Mouse (Mus musculus) left cerebral cortex, adult 18-20 months (tissue): ENCODE data around the gene Trim3. TPM values are rescaled to one million over a fixed set of nuclear protein-coding genes. Genes with fewer than 3 reads are reported as not detected.
A peak's percentile ranks its signal among the peaks of the same experiment; 100 is the strongest.

Experiments
- DNase-seq, 2 experiments: peaks; one replicate each; pipeline ENCODE4 v3.0.0; 2021 to 2022; ENCODE audit warnings: low spot score in 2 of 2, mixed read lengths in 1 of 2
- total RNA-seq, 2 experiments: library from RNA; stranded (reverse); gene quantifications; 2 replicates each; pipeline ENCODE4 v1.2.3; 2021

Gene Trim3
- total RNA-seq, 2 experiments from 2014 or later, result 150 to 157 TPM

DNA sequence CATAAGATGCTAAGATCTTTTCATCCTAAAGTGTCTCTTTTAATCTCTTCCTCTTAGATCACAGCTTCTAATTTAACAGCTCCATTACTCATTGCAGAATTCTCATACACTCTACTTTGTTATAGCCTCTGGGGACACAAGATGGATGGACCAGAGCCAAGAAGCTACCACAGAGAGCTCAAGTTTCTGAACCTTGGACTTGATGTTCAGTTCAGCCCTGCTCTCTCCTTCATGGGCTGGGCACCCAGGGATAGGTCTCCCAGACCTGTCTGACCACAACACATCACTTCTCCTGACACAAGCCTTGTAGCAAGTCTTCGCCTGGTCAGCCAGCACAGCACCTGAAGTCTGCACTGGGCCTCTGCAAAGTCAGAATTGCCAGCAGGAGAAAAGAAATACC, 19.0 kb downstream of the Trim3 start:
- DNase-seq, result no peak

DNA sequence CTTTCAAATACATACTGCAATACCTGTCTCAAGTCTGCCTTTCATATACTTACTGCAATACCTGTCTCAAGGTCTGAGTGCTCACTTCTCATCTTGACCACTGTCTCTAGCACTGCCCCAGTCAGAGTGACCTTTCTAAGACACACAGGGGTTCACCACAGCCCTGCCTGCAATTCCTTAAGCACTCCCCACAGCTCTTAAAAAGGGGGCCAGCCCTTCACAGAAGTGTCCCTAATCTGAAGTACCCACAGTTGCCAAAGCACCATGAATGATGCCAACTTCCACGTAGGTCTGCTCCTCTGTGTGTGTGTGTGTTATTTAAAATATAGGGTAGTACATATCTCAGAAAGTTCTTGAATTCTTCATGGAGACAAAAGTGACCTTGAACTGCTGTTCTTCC, 21.6 kb downstream of the Trim3 start:
- DNase-seq, result no peak

DNA sequence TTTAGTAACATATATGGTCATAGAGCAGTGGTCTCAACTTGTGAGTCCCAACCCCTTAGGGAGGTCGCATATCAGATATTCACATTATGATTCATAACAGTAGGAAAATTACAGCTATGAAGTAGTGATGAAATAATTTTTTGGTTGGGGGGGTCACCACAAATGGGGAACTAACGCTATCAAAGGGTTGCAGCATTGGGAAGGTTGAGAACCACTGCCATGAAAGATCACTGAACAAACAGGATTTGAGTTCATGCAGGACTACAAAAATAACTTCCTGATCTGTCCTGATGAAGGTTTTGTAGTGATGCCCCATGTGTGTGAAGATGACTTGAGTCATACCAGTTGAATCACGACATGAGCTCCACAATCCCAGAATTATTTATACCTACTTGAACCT, 24.9 kb downstream of the Trim3 start:
- no peak for DNase-seq

DNA sequence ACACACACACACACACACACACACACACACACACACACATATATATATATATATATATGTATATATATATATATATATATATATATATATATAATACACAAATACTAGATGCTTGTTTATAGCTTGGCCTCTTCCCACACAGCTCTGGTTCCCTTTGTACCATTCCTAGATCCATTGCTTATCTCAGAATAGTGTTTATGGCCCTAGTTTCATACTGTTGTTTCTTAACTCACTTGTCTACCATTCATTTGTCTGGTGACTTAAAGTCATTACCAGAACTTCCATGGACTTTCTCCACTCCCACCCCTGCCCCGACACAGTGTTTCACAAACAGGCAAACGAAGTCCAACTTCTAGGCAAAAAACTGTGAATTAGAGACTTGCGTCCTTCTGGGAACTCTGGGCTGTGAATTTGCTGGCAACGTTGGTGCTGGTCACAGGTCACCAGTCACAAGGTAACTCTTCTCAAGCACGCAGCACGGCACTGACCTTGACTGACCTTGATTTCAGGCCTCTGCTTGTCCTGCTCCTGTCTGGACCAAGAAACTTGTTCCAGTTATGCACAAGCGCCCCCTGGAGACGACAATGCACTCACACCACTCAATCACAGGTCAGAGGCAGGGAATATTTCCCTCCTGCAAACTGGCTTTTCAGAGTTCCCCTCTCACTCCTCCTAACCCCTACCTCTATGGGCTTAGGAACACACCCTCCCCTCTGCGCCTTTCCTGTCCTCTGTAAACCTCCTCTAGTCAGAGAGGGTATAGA, 30.3 kb downstream of the Trim3 start:
- peak; percentile 65 to 80 for DNase-seq

DNA sequence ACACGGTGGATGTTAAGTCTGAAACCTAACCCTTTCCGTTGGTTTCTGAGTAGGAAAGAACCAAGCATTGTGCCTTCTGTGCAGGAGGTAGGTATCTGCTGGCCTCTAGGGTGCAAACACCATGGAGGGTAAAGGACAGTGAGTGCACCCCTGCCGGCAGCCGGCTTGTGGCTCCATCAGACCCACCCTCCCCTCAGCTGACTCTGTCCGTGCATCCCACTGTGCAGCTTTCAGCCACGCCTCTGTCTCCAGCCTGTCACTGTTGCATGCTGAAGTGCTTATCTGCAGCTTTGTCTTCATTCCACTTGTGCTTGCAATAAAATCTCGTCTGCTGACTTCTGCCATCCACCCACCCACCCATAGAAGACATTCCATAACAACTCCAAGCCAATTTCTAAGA, 43.3 kb downstream of the Trim3 start:
- DNase-seq, result no peak

DNA sequence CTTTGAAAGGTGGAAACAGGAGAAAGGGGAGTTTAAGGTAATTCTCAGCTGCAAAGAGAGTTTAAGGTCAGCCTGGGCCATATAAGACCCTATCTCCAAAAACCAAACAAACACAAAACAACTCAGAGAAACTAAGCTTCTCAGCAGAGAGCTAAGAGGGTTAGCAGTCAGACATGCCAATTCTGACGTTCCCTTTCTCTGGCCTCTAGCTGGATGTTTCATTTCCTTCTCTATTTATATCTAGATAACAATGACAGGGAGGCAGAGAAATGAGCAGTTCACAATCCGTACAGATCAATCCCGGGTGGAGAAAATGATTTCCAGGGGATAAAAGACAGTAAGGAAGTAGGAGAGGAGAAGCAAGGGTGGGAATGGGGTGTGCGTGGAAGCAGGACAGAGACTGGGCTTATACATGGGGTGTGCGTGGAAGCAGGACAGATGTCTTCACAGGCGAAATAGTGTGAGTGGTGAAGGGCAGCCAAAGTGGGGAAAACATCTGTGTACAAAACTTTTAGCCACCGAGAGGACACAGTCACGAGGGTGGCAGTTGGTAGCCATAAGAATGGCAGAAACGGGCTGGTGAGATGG, 45.0 kb downstream of the Trim3 start:
- DNase-seq, result no peak

DNA sequence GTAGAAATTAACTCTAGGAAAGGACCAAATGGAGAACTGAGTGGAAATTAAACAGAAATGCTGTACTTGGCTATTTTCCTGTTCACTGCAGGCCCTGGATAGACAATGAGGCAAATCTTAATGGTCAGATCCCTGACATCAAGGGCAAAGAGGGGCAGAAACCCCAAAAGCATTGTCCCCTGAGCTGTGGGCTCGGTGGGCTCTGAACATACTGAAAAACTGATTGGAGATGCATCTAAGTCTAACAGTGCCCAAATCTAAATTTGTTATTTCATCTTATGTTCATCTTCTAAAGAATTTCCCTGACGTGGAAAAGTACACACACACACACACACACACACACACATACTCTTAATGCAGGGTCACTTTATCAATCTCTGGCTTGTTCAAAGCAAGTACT, 51.4 kb downstream of the Trim3 start:
- DNase-seq, result no peak

DNA sequence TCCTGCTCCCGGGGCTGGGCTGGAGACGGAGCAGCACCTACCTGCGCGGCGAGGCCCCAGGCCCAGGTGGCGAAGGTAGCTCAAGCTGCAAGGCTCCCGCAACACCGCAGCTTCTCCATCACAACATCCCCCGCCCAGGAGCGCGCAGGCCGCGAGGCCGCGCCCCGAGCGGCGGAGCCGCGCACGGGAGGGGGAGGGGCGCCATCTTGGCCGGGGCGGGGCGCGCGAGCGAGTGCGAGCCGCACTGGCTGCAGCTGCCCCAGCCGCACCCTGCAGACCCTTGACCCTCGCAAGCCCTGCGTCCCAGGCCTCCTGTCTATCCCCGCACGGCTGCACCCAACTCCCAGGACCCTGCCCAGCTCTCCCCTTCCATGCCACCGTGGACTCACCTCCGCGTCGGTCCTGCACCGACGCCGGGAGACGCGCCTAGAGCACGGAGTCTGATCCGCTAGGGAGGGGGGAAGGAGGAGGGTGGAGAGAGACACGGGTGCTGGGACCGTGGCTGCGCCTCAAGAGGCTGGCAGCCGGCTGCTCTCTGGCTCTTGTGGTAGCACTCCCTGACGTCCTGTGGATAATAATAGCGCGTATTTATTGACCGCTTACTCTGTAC, 52.2 kb downstream of the Trim3 start, which contains the start of gene Apbb1:
Gene Apbb1, minus strand, starts transcription at position 560 of the 610 bp plus-strand sequence.
- peak; percentile 77 to 87 for DNase-seq

DNA sequence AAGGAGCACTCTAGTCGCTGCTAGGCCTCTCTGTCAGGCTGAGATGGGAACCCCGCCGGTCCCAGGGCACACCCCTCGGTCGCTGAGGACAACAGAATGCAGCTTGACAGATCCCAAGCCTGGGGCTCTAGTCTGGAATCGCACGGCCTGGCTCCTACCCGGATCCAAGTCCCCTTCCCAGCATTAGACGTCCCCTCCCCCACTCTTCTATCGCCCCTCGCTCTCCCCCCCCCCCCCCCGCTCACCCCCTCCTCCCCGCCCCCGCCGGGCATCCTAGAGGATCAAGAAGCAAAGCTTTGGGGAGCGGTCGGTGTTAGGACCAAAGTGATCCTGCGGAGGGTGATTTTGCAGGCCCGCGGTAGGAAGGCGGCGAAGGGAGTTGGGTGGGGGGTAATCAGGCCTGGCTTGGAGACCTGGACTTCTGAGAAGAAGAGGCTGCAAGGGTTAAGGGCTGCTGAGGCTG, 52.7 kb downstream of the Trim3 start:
- DNase-seq, result peak in 1 of 2 experiments; percentile 18

DNA sequence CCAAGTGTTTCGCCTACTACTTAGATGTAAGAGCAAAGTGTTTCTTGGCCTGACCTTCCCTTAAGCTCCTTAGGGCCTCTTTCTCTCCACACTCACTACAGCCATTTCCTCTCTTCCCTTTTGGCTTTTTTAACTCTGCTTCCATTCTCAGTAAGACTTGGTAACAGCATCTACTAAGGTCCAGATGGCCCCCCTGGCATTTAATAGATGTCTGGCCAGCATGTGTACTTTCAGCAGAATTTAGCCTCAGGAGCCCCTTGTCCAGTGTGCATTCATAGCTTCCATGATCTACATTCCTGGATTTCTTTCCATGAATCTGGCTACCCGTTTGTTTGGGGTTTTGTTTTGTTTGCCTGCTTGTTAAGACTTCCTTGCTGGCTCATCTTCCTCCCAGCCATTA, 54.9 kb downstream of the Trim3 start:
- no peak for DNase-seq

DNA sequence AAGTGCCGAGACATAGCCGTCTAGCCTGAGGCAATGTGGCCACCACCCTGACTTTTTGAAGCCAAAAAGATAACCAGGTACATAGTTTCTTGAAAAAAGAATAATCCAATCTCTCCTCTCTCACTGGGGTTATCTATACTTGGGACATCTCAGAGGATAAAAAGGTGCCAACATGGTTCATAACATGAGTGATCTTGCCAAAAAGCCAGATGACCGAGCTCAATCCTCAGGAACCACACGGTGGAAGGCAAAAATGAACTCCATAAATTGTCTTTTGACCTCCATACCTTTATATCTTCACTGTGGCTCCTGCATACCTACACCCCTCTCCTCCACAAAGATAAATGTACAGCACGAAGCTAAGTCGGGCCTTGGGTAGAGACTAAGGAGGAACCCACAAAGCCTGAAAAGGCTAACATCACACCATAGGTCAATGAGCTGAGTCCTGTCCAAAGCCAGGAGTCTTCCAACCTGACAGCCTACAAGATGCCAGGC, 55.9 kb downstream of the Trim3 start:
- DNase-seq, result no peak

DNA sequence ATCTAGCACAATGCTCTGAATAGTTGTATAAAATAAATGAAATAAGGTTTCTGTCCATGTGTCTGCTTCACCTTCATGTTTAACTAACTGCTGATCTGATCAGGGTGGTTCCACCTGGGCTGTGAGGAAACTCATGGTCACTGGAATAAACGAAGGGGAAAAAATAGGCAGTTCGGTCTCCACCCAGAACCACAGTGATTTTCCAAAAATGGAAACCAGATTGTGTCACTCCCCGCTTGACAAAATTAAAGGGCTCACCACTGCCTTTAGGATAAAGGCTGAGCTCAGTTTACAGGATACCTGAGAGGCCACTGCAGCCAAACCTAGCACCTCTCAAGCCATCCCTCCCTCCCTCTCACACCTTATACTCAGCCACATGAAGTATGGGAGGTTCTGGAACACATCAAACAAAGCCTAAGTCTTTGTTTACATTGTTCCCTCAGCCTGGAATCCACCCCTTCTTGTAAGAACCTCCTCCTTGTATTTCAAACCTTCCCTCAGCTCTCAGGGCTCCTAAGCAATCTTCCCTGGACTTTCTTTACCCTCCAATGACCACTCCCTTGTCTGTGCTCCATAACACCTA, 57.1 kb downstream of the Trim3 start:
- no peak for DNase-seq

DNA sequence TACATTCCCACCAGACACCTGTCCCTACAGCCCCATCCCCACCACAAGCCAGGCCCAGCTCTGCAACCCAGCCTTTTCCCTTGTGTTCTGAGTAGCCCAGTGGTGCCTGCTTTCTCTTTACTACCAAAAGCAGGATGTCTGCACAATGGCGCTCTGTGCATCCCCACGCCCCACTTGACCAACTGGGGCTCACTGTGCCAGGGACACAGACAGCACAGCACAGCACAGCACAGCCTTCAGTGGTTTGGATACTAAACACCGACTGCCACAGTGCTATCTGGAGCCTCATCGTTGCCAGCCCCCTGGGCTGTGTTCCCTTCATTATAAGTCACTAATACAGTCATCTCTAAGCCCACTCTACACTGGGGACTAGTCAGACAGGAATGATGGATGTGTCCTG, 58.8 kb downstream of the Trim3 start:
- peak in 1 of 2 experiments; percentile 6 for DNase-seq

DNA sequence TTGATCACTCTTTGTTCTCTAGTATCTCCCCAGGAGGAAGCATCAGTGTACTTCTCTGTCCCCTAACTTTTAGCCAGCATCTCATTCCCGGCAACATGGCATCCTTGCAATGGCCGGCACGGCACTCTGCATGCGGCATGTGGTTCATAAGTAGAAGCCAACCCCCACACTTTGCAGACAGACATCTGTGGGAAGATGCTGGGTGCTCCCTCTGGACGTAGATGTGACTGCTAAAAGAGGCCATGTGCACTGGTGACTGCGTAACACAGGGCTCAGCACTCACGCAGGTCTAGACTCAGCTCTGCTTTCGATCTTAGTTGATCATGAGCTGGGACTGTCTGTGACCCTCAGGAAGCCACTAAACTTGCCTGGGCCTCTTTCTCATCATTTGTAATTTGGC, 60.4 kb downstream of the Trim3 start:
- DNase-seq, result peak in 1 of 2 experiments; percentile 47

DNA sequence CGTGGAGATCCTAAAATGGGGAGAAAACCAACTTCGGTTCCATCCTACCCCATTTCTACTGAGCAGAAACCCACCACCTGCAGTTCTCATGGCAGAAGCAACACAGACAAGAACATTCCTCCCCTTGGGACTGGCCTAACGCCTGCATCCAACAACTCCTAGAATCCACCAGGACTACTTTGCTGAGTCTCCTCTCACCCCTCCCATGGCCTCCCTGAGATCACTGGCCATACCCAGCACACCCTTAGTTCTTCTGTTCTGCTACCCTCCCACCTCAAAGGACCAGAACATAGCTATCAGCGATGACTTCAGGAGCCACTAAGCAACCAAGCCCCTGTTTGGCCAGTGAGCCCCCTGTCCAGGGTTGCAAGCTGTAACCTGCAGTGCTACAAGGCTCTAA, 62.6 kb downstream of the Trim3 start:
- DNase-seq, result no peak

DNA sequence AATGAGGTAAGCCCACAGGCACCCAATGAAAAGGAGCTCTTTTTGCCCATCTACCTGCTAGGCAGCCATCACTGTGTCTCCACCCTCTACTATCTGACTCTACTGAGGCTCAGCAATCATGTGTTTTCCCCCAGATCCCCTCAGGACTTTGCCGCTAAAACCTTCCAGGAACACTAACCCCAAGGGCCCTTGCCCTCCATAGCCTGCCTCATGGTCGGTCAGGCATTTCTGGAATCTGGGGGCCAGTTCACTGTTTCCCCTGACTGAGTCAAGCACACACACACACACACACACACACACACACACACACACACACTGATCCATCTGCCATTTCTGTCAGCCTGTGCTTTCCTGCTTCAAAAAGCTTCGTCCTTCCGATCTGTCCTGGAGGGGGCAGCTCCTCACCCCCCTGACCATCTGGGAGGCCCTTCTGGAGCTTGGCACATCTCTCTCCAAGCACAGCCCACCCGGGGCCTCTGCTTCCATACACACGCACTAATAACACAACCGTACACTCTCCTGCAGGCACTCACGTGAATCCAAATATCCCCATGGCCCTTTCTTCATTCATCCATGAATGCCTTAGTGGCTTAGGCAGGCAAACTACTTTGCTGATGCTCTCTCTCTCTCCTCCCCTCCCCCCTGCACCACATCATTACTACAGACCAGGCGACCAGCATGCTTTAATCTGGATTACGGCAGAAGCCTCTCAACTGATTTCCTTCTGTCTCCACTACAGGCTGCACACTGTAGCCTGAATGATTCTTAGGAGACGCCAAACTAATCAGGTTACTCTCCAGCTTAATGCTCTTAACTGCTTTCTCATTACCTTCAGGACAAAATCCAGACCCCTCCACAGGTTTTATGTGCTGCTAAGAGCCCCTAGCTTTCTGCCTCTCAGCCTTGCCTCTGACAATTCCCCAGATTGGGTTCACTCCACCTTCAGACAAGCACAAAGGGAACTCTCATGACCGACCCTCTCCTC, 63.6 kb downstream of the Trim3 start:
- peak in 1 of 2 experiments; percentile 36 for DNase-seq

DNA sequence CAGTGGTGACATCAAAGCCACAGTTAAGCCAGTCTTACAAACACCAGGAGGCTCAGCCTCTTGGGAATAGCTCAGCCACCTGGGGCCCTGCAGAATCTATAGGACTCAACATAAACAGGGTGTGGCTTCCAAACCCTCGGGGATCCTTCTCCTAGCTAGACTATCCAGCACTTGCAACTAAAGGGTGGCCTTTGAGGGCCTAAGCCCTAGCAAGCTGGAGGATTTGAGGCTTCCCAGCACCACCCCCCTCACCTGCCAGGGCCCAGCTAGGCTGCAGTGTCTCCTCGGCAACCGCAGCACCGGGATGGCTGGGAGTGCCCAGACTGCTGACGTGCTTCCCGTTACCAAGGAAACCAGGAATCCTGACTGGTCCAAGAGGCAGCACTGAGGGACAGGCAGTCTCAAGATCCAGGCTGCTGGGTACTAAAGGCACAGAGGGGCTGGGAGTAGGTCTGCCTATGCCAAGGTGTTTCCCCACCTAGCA, 64.3 kb downstream of the Trim3 start:
- peak; percentile 85 to 89 for DNase-seq

DNA sequence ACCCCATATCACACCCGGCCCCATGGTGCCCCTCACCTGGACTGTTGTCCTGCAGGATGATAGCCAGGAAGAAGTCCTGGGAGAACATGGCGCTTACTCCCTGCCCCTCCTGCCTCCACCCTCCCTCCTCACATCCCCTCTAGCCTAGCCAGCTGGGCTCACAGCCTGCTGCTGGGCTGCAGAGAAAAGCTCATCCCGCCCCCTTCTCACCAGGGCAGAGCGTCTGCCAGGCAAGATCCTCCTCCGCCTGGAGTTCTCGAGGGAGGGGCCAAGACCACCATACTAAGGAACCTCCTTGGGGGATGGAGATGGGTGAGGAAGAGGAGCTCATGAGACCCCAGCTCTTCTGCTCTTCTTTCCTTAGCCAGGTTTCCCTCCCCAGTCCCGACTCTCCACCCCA, 64.8 kb downstream of the Trim3 start:
- peak; percentile 73 to 80 for DNase-seq

DNA sequence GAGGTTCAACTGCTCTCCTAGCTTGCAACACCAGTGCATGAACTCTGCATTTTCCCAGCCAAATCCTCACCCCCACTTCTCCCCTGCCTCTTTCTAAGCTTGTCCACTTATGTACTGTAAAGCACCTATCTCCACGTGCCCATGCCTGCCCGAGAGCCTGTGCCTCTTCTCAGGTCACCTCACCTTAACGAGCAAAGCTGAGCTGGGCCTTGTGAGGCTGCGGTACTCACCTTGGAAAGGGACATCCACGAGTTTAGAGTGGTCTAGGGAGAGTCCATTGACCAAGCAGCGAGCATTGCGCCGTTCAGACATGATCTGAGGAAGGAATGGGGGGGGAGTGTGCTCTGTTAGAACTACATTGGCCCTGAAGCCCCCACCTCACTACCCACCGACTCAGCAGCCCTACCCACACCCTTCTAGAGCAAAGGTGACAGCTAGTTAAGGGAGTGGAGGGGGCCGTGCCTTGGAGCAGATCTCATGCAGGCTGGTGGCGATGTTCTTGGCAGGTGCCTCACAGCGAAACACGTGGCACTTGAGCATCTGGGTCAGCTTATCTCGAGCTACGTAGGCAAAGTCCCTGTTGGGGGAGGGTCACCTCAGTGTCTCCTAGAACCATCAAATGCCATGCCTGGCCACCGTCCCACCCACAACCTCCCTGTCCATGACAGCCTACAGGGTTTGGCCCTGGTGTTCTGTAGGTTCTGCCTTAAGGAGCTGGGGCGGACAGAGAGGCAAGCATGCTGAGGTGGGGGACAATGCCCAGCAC, 68.1 kb downstream of the Trim3 start:
- peak in 1 of 2 experiments; percentile 59 for DNase-seq

DNA sequence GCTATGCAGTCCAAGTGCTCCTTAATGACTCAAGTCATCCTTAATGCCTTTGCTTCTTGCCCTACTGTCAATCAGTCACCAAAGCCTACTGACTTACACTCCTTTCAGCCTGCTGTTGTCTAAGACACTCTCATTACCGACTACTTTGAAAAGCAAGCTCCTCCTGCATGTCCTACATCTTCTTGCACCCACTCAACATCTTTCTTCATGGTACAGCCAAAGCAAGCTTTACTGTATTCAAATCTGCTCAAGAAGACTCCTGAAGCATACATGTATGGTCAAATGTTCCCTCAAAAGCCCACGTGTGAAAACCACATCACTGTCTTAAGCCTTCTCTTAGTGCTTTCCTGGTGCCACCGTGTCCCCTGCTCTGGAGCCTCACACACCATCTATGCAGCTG, 70.0 kb downstream of the Trim3 start:
- DNase-seq, result peak in 1 of 2 experiments; percentile 6
